Mouse (Mus musculus) spleen, adult 2 months (tissue): ENCODE data around the gene Fign. TPM values are rescaled to one million over a fixed set of nuclear protein-coding genes. Genes with fewer than 3 reads are reported as not detected.
A peak's percentile ranks its signal among the peaks of the same experiment; 100 is the strongest.

Experiments
- DNase-seq, 2 experiments: peaks; one replicate each; pipeline versions ENCODE4 v3.0.0 to v3.0.0-alpha.2; 2012 to 2021; ENCODE audit warnings: low spot score in 2 of 2, low read depth in 1 of 2
- H3K27ac ChIP-seq: fragments of 200-500 bp; 2 replicates; pipeline ENCODE4 v1.5.1; 2012; ENCODE audit warnings: low read length, inconsistent platforms; ENCODE audit not compliant: insufficient read depth
- H3K27me3 ChIP-seq: fragments of 200-500 bp; 2 replicates; pipeline ENCODE4 v1.6.1; 2012; ENCODE audit warnings: mild to moderate bottlenecking, moderate library complexity, low read length, inconsistent platforms; ENCODE audit not compliant: control insufficient read depth, insufficient read depth
- H3K36me3 ChIP-seq: fragments of 200-500 bp; 2 replicates; pipeline ENCODE4 v1.6.1; 2012; ENCODE audit warnings: mild to moderate bottlenecking, low read length, inconsistent platforms; ENCODE audit not compliant: control insufficient read depth, insufficient read depth
- H3K4me1 ChIP-seq: fragments of 200-500 bp; 2 replicates; pipeline ENCODE4 v1.6.1; 2011; ENCODE audit warnings: inconsistent platforms; ENCODE audit not compliant: control insufficient read depth, insufficient read depth, insufficient read length
- H3K4me3 ChIP-seq: fragments of 200-500 bp; 2 replicates; pipeline ENCODE4 v1.5.1; 2011; ENCODE audit warnings: mild to moderate bottlenecking, inconsistent platforms; ENCODE audit not compliant: insufficient read depth, insufficient read length; ENCODE audit errors: extremely low read depth
- CTCF ChIP-seq: fragments of 200-500 bp; IDR thresholded peaks from 2 replicates; pipeline ENCODE4 v1.5.1; 2011; ENCODE audit warnings: mild to moderate bottlenecking, inconsistent platforms; ENCODE audit not compliant: insufficient read depth, insufficient read length, insufficient replicate concordance; ENCODE audit errors: extremely low read depth
- POLR2A ChIP-seq: fragments of 200-500 bp; IDR thresholded peaks from 2 replicates; pipeline ENCODE4 v1.6.1; 2011; ENCODE audit warnings: low read depth, low read length, inconsistent platforms
- WGBS: fragments of 180-500 bp; shearing (Covaris S2); methylation state at CpG from one replicate; pipeline ENCODE4 v1.1.7; 2018; 5-methylcytosine and 5-hydroxymethylcytosine counted together
- polyA plus RNA-seq: library from polyadenylated mRNA; depleted of rRNA; stranded (reverse); fragments of >200 nt; gene quantifications from 2 replicates; pipeline ENCODE4 v1.2.3, GENCODE M21; 2012

The Fign gene
- polyA plus RNA-seq, 1 experiment: 0.37 TPM

GRCm38 (mm10) chr2:64098618-64099320 is 931 bp upstream of the Fign start:
- DNase-seq: no peak
- Histone ChIP-seq H3K36me3 (no peaks in the 10 kb centered on the region), H3K27me3 (peaks cover 3% of the 10 kb centered on the region; the same call in 1 of the 2 replicates), H3K4me1 (no peaks in the 10 kb centered on the region), H3K27ac (no peak overlapping the region; the same call in 1 of the 2 replicates), H3K4me3 (peak overlapping the region; percentile 27; the same call in 1 of the 2 replicates)
- no peak for TF ChIP-seq POLR2A
- no peak for TF ChIP-seq CTCF
- WGBS: 17% methylated on average over 21 of the region's 21 CpGs

- 9% methylated on average over 12 of the region's 12 CpGs for WGBS
- no peaks in the 10 kb centered on the region for H3K36me3 ChIP-seq
- H3K27ac ChIP-seq: no peak overlapping the region
- H3K4me3 ChIP-seq: peak overlapping the region; percentile 1; the same call in 1 of the 2 replicates
- TF ChIP-seq POLR2A (no peak), CTCF (no peak)
- peaks cover 3% of the 10 kb centered on the region; the same call in 1 of the 2 replicates for H3K27me3 ChIP-seq
- H3K4me1 ChIP-seq: no peaks in the 10 kb centered on the region
- DNase-seq: no peak
Observed at GRCm38 (mm10) chr2:64096721-64097411, 972 bp downstream of the Fign start.

DNA sequence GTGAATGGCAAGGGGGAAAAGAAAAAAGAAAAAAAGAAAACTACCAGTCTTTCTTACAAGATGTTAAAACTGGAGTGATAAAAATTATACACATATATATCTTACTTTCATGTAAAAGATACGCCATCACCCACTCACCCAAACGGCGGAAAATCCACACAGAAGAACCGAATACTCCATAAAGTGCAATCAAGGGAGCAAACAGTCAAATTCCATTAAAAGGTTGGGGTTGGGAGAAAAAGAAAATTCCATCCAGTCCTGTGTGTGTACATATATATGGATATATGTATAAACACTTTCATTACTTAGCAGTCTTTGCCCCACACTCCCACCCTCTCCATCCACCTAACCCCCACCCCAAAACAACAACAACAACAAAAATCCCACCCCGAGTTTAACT is 1.7 kb downstream of the Fign start:
- H3K4me1 ChIP-seq: no peaks in the 10 kb centered on the region
- no peak for DNase-seq
- no peak overlapping the region; the same call in 1 of the 2 replicates for H3K4me3 ChIP-seq
- H3K36me3 ChIP-seq: no peaks in the 10 kb centered on the region
- WGBS: 75% methylated on average over 5 of the region's 5 CpGs
- H3K27ac ChIP-seq: no peak overlapping the region
- TF ChIP-seq POLR2A (no peak), CTCF (no peak)
- peaks cover 3% of the 10 kb centered on the region; the same call in 1 of the 2 replicates for H3K27me3 ChIP-seq

- Histone ChIP-seq H3K27ac (no peak overlapping the region), H3K36me3 (no peaks in the 10 kb centered on the region), H3K4me3 (no peak overlapping the region), H3K4me1 (no peaks in the 10 kb centered on the region), H3K27me3 (peaks cover 3% of the 10 kb centered on the region; the same call in 1 of the 2 replicates)
- TF ChIP-seq POLR2A: no peak
- WGBS: 86% methylated on average over 5 of the region's 5 CpGs
- no peak for DNase-seq
Observed at GRCm38 (mm10) chr2:64095561-64095960, 2.3 kb downstream of the Fign start.

DNA sequence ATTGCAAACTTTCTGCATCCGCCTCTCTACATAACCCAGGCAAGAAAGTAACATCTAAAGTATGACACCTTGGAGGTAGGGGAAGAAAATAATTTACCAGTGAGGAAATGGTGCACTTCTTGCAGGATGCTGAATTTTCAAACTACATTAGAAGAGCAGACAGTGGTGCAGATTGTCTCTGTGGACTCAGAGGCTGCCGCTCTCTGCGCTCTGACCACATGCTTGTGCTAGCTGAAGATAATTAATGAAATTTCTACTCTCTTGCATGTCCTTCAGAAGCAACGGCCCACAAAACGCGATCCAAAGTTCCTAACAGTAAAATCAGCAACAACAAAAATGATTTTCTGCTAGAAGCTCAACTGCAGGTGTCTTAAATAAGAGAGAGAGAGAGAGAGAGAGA is 4.8 kb downstream of the Fign start:
- WGBS: 85% methylated on average over 6 of the region's 6 CpGs
- DNase-seq: no peak
- no peak for TF ChIP-seq POLR2A
- no peak for TF ChIP-seq CTCF
- H3K4me3 ChIP-seq: no peak overlapping the region
- no peak overlapping the region for H3K27ac ChIP-seq
- no peaks in the 10 kb centered on the region for H3K4me1 ChIP-seq
- H3K27me3 ChIP-seq: peaks cover 2% of the 10 kb centered on the region; the same call in 1 of the 2 replicates
- H3K36me3 ChIP-seq: no peaks in the 10 kb centered on the region

- Histone ChIP-seq H3K4me1 (no peaks in the 10 kb centered on the region), H3K27me3 (no peaks in the 10 kb centered on the region), H3K4me3 (no peak overlapping the region), H3K36me3 (no peaks in the 10 kb centered on the region), H3K27ac (no peak overlapping the region)
- TF ChIP-seq POLR2A (no peak), CTCF (no peak)
- WGBS: 82% methylated on average over 5 of the region's 5 CpGs
- DNase-seq: no peak
Observed at GRCm38 (mm10) chr2:64083853-64084427, 13.9 kb downstream of the Fign start.

- DNase-seq: no peak
- no peaks in the 10 kb centered on the region for H3K36me3 ChIP-seq
- TF ChIP-seq POLR2A (no peak), CTCF (no peak)
- no peak overlapping the region for H3K27ac ChIP-seq
- H3K4me1 ChIP-seq: no peaks in the 10 kb centered on the region
- no peak overlapping the region for H3K4me3 ChIP-seq
- WGBS: 75% methylated on average over 4 of the region's 4 CpGs
- H3K27me3 ChIP-seq: no peaks in the 10 kb centered on the region
Observed at GRCm38 (mm10) chr2:64079765-64080164, 18.1 kb downstream of the Fign start.
